Mouse (Mus musculus) adrenal gland (tissue): ENCODE results near the gene Nsun7.

Experiments
- intact Hi-C: fragments of 180-260 bp; cut with DNase I; formaldehyde crosslinking; loops from one replicate; pipeline ENCODE4 v1.15.1; 2025

The Nsun7 gene

DNA sequence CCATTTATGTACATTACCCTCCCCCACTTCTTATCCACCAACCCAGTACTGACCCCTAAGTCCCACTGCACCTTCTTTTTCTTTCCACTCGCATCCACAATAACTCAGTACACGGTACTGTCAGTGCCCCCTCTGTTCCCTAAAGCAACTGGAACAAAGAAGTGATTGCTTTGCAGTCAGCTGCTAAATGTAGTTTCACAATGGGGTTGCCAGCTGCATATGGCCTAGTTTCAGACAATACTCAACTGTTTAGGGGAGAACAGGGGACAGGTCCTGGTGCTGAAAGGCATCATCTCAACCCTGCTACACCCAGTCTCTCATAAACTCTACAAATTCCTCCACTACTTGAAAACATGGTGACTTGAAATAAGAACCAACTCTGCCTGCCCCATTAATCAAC, 11.4 kb downstream of the Nsun7 start:
- intact Hi-C loops: no loop called here

DNA sequence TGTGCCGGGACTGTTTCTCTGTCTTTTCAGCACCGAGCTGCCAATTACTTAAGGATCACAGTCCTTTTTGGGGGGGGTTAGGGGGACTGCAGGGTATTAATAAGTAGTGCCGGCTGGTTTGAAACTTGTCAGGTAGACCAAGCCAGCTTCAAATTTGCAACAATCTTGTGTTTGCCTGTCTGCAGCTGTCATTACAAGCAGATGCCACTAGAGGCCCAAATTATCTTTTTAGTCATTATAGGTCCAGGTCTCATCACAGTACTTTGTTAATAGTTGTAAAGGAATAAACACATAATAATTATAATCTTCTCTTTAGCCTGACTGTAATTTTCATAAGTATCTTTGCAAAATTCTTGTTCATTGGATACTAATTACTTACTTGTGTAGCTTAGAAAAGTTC, 14.7 kb downstream of the Nsun7 start:
- intact Hi-C loops: no loop called here

GRCm38 (mm10) chr5:66279650-66280049, 20.0 kb downstream of the Nsun7 start:
- intact Hi-C loops: loop anchor here (5.0 kb wide), 3 partner anchors 38 to 383 kb away; no protein-coding TSS in a partner anchor

- intact Hi-C loops: loop anchor here (5.0 kb wide), 2 partner anchors 87 to 382 kb away; no protein-coding TSS in a partner anchor
Measured at GRCm38 (mm10) chr5:66280742-66281141, 21.0 kb downstream of the Nsun7 start.

DNA sequence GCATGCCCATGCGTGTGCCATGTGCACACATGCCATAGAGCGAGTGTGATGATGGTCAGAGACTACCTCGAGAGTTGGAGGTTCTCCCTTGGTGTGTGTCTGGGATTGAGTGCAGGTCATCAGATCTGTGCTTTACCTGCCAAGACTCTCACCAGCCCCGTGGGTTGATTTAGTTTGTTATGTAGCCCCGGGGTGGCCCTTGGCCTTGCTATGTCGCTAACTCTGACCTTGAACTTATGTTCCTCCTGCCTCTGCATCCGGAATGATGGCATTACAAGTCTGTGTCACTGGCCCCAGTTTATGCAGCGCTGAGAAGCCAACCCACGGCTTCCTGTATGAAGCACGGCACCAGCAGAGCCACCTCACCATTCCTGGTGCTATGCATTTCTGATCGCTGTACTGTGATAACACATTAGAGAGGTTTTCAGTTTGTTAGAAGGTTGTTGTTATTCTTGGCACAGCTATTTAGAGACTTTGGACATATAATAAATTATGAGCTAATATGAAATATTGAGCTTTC, 34.5 kb downstream of the Nsun7 start:
- intact Hi-C loops: no loop called here

DNA sequence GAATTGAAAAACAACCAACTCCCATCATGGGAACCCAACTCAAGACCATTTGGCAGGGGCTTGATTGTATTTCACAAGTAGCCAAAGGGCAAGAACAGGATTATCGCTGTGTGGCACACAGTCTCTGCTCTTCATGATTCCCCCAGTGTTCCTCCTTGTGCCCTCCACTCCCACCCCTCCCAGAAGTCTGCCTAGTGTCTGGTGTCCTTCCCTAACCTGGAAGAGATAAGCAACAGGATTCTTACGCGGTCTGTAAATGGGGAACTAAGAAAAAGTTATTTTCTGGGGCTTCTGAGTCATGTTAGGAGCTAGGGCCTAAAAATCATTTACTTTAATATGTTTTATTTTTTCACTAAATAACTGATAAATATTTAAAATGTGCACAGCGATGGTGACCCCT, 35.3 kb downstream of the Nsun7 start:
- intact Hi-C loops: no loop called here

- intact Hi-C loops: no loop called here
Measured at GRCm38 (mm10) chr5:66296116-66296515, 36.4 kb downstream of the Nsun7 start.

GRCm38 (mm10) chr5:66298856-66299255, 39.2 kb downstream of the Nsun7 start:
- intact Hi-C loops: no loop called here

- intact Hi-C loops: no loop called here
Measured at GRCm38 (mm10) chr5:66300576-66300975, 40.9 kb downstream of the Nsun7 start.

GRCm38 (mm10) chr5:66302085-66302815, 42.6 kb downstream of the Nsun7 start:
- intact Hi-C loops: no loop called here

GRCm38 (mm10) chr5:66302873-66303272, 43.2 kb downstream of the Nsun7 start:
- intact Hi-C loops: no loop called here

- intact Hi-C loops: no loop called here
Measured at GRCm38 (mm10) chr5:66304300-66305067, 44.8 kb downstream of the Nsun7 start.

DNA sequence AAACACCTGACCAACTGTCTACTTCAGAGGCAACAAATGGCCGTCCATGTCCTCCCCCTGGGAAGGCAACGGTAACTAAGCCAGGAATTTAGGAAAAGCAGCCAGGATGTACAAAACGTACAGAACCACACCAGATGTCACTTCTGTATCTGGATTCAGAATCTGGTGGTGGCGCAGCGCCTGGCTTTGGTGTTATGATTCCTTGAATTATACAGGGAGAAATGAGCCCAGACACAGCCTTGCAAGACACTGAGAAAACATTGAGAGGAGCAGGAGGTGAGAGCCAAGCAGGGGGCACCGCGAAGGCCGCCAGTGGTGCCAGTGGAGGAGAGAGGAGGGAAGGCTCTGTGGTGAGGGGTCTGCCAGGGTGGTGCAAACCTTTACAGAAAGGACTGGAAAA, 45.8 kb downstream of the Nsun7 start:
- intact Hi-C loops: no loop called here

DNA sequence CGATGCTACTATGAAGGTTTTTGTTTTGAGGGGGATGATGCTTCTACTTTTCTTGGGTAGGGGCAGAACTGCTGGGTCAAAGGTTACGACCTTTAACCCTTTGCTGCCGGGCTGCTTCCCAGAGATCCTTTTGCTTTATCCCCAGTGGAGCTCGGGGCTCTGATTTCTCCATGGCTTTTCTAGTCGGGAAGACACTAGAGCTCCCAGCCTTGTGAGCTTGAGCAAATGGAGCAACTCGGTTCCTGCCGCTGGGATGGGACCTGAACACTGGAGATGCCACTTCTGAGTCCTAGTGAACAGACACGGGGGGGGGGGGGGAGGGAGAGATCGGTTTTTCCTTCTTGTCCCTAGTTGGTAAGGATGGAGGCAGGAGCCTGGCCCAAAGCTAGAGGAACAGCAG, 50.6 kb downstream of the Nsun7 start:
- intact Hi-C loops: no loop called here

GRCm38 (mm10) chr5:66310806-66311205, 51.1 kb downstream of the Nsun7 start:
- intact Hi-C loops: no loop called here

DNA sequence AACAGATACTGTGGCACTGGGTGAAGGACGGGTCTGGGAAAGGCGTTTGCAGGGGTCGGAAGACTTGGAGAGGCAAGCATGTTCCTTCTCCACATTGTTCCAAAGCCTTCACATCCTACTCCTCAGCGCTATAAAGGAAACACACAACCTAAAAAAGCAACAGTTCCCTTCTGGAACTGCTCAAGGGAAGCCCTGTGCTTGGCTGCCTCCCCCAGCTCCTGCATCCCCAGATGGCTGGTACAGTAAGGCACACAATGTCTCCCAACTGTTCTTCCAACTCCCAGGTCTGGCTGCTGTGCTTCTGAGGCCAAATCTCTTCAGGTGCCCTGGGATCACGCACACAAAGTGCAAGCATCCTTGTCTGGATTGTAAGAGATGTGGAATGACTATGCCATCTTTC, 56.1 kb downstream of the Nsun7 start:
- intact Hi-C loops: loop anchor here (5.0 kb wide), 1 partner anchor 38 kb away; no protein-coding TSS in a partner anchor

DNA sequence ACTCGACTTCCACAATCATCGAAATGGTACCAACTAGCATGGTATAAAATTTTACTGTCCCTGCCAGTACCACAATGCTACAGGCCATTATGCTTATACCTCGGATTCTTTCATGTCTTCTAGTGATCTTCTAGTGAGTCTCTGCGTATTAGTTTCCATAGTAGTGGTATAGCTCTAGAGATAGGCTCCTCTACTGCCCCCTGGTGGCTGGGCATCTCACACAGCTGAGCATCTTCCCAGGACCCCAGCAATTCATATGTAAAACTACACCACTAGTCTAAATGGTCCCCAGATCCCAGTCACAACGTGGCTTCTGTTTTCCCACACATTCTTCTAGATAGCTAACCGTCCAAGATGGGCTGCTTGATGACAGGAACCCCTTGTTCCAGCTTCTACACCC, 59.6 kb downstream of the Nsun7 start:
- intact Hi-C loops: loop anchor here (5.0 kb wide), 1 partner anchor 42 kb away; no protein-coding TSS in a partner anchor

DNA sequence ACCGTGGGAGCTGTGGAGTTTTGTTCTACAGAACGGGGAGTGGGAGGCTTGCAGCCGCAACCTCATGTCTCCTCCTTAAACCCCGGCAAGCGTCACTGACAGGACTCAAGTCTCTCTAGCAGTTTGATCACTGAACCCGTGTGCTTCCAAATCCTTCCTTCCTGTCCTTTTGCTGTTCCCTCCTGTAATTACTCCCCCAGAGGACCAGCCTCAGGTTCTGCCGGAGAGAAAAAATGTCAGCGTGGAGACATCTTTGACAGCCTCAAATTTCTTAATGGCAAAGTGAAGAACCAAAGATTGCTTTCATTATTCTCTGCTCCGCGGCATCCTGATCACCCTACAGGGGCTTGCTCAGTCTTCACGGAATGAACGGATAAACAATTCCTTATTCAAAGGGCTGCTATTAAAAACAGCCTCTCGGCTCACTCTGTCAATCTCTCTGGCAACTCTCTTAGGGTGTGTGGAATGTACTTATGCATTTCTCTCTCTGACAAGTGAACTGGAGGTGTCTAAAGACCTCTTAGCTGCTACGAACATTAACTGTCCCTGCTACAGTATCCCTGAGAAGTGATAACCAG, 60.2 kb downstream of the Nsun7 start:
- intact Hi-C loops: loop anchor here (5.0 kb wide), 3 partner anchors 42 to 58 kb away; no protein-coding TSS in a partner anchor

DNA sequence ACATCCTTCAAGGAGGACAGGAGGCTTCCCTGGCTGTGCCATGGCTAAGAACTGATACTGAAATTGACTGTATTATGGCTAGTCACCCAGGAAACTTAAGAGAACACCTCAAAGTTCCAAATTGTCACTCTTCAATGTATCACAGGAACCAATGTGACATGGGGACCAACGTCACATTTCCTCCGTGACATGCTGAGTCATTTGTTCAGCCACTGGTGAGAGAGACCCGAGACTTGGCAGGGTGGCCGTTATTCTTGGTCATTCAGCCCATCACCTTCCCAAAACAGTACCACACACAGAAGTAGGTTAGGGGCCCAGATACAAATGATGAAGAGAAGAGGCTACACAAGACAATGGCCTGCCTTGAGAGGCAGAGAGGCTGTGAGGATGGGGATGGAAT, 63.4 kb downstream of the Nsun7 start:
- intact Hi-C loops: loop anchor here (5.0 kb wide), 2 partner anchors 39 to 61 kb away; no protein-coding TSS in a partner anchor

DNA sequence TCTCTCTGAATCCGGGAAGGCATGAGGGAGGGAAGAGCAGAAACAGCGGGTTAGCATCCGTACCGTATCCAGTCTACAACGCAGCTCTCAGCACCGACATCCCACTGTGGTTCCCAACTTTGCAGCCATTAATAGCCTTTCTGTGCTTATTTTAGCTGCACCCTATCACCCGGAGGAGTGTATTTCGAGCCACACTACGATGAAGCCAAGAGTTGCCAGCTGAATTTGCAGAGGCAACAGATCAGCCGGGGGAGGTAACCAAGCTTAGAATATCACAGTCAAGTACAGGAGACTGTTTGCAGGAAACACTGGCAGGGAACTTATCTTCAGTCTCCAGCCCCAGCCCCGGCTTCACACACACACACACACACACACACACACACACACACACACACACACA, 63.9 kb downstream of the Nsun7 start:
- intact Hi-C loops: loop anchor here (5.0 kb wide), 2 partner anchors 39 to 61 kb away; no protein-coding TSS in a partner anchor

DNA sequence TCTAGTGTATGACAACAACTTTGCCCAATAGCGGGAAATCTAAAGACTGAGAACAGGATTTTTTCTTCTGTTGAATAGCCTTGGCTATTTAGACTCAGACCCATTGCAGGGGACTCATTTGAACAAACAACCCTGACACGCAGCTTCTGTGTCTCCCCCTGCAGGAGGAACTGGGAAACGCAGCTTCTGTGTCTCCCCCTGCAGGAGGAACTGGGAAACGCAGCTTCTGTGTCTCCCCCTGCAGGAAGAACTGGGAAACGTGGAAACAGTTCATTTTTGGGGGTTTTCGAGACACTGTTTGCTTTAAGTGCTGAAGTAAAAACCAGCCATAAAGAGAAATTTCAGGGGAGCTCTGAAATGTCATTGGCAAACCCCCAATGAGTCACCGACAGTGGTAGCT, 66.7 kb downstream of the Nsun7 start:
- intact Hi-C loops: no loop called here
